Mouse (Mus musculus): ENCODE measurements at regions not wholly inside any gene's neighbourhood (a gene's known extent, or its start where the extent isn't known, plus 50 kb on each side); places are given as distances from the start of the nearest gene placed in this dataset.

DNA sequence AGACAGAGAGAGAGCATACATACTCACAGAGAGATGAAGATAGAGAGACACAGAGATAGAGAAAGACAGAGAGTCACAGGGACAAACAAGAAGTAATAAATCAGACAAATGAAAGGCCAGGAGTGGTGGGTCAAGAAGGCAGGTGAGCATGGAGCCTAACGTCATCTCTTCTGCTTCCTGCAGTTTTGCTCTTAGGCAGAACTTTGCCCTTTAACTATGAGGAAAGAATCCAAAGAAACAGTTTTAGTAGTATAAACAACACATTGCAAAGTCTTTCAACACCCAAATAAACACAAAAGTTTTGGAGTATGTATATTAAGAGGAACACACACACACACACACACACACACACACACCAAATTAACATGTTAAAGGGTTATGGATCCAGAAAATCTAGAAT, 225.8 kb downstream of the Tgfb2 start:
- 30% methylated on average over 1 of the region's 1 CpGs for WGBS
- Histone ChIP-seq H3K36me3 (ENCODE audit: control insufficient read depth, insufficient read depth, low read length) (no peaks in the 10 kb centered on the region), H3K27me3 (replicated peaks; ENCODE audit: control insufficient read depth, insufficient read depth, low read length) (no peaks in the 10 kb centered on the region), H3K27ac (ENCODE audit: insufficient read depth, low read depth, low read length) (no peak overlapping the region), H3K4me1 (ENCODE audit: control insufficient read depth, insufficient read depth, low read length) (peaks cover 6% of the 10 kb centered on the region), H3K4me3 (ENCODE audit: insufficient read depth, low read depth, low read length) (no peak overlapping the region)
- no peak for TF ChIP-seq POLR2A (IDR thresholded peaks at IDR 0.05; ENCODE audit: low read depth, low read length)
- no peak for TF ChIP-seq CTCF (conservative IDR thresholded peaks at IDR 0.05; ENCODE audit: insufficient read depth, insufficient read length, low read depth, low read length)
- DNase-seq = no peak

DNA sequence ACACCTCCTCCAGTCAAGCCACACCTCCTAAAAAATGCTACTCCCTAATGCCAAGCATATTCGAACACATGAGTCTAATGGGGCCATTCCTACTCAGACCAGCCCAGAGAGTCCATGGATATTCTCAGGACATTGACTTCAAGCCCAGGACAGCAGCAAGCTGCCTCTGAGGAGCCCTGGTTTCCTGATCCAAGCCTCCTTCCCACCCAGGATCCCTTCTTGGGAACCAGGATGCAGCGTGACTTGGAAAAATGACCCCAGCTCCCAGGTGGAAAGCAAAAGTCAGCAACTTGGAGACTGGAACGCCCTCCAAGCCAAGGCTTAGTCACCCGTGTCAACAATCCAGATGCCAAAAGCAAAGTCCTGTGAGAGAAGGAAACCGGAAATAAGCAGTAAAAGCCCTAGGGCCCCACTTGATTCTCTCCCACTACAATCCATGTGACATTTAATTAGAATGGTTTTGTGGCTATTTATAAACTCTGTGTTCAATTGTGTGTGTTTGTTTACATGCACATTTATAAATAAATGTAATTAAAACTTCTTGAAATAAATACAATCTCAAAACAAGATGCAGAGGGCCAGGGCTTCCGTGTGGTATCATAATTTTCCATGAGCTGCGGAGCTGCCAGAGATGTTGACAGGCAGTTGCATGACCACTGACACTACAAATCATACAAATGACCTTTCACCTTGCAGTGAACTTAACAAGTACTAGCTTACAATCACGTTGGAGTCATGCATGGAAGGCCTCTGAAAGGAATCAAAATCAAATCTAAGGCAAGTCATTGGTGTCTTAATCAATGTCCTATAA, 227.2 kb downstream of the Tgfb2 start:
- DNase-seq = peak; percentile 89
- peak overlapping the region; percentile 61 for H3K27ac ChIP-seq (ENCODE audit: insufficient read depth, low read depth, low read length)
- H3K27me3 ChIP-seq (replicated peaks; ENCODE audit: control insufficient read depth, insufficient read depth, low read length) = no peaks in the 10 kb centered on the region
- no peak for TF ChIP-seq POLR2A (IDR thresholded peaks at IDR 0.05; ENCODE audit: low read depth, low read length)
- TF ChIP-seq CTCF (conservative IDR thresholded peaks at IDR 0.05; ENCODE audit: insufficient read depth, insufficient read length, low read depth, low read length) = no peak
- WGBS = 24% methylated on average over 8 of the region's 8 CpGs
- H3K4me3 ChIP-seq (ENCODE audit: insufficient read depth, low read depth, low read length) = no peak overlapping the region
- H3K36me3 ChIP-seq (ENCODE audit: control insufficient read depth, insufficient read depth, low read length) = no peaks in the 10 kb centered on the region
- H3K4me1 ChIP-seq (ENCODE audit: control insufficient read depth, insufficient read depth, low read length) = peaks cover 6% of the 10 kb centered on the region

DNA sequence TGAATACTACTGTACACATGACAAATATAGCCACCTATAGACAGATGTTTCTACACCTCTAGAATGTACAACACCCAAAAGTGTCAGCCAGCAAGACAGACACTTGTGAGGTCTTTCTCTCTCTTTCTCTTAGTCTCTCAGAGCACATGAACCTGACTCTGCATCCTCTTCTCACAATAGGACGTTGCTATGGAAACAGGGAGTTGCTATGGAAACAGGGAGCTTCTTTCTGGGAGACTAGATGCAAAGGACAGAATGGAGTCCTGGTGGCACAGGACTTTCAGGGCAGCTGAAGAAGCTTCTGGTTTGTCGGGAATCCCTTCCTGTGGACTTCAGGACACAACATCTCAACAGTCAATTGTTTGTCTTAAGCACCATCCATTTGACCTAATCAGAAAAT, 230.9 kb downstream of the Tgfb2 start:
- no peaks in the 10 kb centered on the region for H3K36me3 ChIP-seq (ENCODE audit: control insufficient read depth, insufficient read depth, low read length)
- H3K27me3 ChIP-seq (replicated peaks; ENCODE audit: control insufficient read depth, insufficient read depth, low read length) = no peaks in the 10 kb centered on the region
- DNase-seq = no peak
- no peak overlapping the region for H3K4me3 ChIP-seq (ENCODE audit: insufficient read depth, low read depth, low read length)
- no peak overlapping the region for H3K27ac ChIP-seq (ENCODE audit: insufficient read depth, low read depth, low read length)
- 66% methylated on average over 2 of the region's 2 CpGs for WGBS
- peaks cover 6% of the 10 kb centered on the region for H3K4me1 ChIP-seq (ENCODE audit: control insufficient read depth, insufficient read depth, low read length)
- TF ChIP-seq POLR2A (IDR thresholded peaks at IDR 0.05; ENCODE audit: low read depth, low read length) (no peak), CTCF (conservative IDR thresholded peaks at IDR 0.05; ENCODE audit: insufficient read depth, insufficient read length, low read depth, low read length) (no peak)

DNA sequence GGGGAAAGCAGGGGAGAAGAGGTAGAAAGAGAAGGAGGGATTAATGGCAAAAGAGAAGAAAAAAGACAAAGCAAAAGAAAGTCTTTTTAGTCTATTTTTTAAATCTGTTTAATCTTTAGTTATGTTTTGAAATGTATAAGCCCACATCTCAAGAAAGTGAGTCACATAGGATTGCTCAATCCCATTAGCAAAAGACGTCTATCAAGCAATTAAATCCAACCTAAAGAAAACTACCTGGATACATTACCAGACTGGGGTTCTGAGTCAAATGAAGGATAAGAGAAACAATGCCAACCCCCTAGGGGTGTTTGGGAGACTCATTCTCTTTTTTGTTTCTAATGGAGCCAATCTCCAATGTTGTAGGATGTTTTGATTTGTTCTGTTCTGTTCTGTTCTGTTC, 231.4 kb downstream of the Tgfb2 start:
- Histone ChIP-seq H3K27me3 (replicated peaks; ENCODE audit: control insufficient read depth, insufficient read depth, low read length) (no peaks in the 10 kb centered on the region), H3K36me3 (ENCODE audit: control insufficient read depth, insufficient read depth, low read length) (no peaks in the 10 kb centered on the region), H3K4me1 (ENCODE audit: control insufficient read depth, insufficient read depth, low read length) (peaks cover 6% of the 10 kb centered on the region), H3K4me3 (ENCODE audit: insufficient read depth, low read depth, low read length) (no peak overlapping the region), H3K27ac (ENCODE audit: insufficient read depth, low read depth, low read length) (no peak overlapping the region)
- DNase-seq = no peak
- no peak for TF ChIP-seq CTCF (conservative IDR thresholded peaks at IDR 0.05; ENCODE audit: insufficient read depth, insufficient read length, low read depth, low read length)
- no peak for TF ChIP-seq POLR2A (IDR thresholded peaks at IDR 0.05; ENCODE audit: low read depth, low read length)
- WGBS = 80% methylated on average over 1 of the region's 1 CpGs

DNA sequence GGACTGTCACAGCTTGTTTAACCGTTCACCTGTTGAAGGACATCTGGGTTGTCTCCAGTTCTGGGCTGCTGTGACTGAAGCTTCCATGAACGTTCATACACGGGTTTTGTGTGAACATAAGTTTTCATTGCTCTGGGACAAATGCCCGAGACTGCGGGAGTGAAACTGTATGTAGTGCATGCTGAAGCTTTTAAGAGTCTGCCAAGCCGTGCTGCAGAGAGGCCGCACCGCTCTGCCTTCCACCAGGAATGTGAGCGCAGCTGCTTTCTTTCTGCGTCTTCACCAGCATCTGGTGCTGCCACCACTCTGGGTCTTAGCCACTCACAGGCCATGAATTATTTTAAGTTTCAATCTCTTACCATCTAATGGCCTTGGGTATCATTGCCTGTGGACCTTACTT, 232.8 kb downstream of the Tgfb2 start:
- DNase-seq = no peak
- WGBS = 80% methylated on average over 10 of the region's 10 CpGs
- Histone ChIP-seq H3K27me3 (replicated peaks; ENCODE audit: control insufficient read depth, insufficient read depth, low read length) (no peaks in the 10 kb centered on the region), H3K4me1 (ENCODE audit: control insufficient read depth, insufficient read depth, low read length) (no peaks in the 10 kb centered on the region), H3K4me3 (ENCODE audit: insufficient read depth, low read depth, low read length) (no peak overlapping the region), H3K36me3 (ENCODE audit: control insufficient read depth, insufficient read depth, low read length) (no peaks in the 10 kb centered on the region), H3K27ac (ENCODE audit: insufficient read depth, low read depth, low read length) (no peak overlapping the region)
- TF ChIP-seq CTCF (conservative IDR thresholded peaks at IDR 0.05; ENCODE audit: insufficient read depth, insufficient read length, low read depth, low read length) (no peak), POLR2A (IDR thresholded peaks at IDR 0.05; ENCODE audit: low read depth, low read length) (no peak)

DNA sequence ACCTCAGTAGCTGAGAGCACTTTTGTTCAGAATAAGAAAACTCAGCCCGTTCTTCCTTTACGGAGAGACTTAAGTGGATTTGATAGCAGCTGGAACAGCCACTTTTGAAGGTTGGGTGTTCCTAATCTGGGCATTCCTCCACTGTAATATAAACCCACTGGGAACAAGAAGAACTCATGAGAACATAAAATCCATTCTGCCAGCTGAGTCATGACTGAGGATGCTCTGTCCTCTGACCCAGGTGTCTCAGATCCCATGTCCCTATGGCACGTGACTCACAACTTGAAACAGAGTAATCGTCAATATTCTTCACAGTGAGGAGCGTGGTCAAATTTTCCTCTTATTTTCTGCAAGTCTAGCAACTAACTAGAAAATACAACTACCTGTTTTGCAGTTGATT, 240.3 kb downstream of the Tgfb2 start:
- no peak overlapping the region for H3K27ac ChIP-seq (ENCODE audit: insufficient read depth, low read depth, low read length)
- H3K4me3 ChIP-seq (ENCODE audit: insufficient read depth, low read depth, low read length) = no peak overlapping the region
- no peaks in the 10 kb centered on the region for H3K36me3 ChIP-seq (ENCODE audit: control insufficient read depth, insufficient read depth, low read length)
- 90% methylated on average over 5 of the region's 5 CpGs for WGBS
- TF ChIP-seq POLR2A (IDR thresholded peaks at IDR 0.05; ENCODE audit: low read depth, low read length) = no peak
- TF ChIP-seq CTCF (conservative IDR thresholded peaks at IDR 0.05; ENCODE audit: insufficient read depth, insufficient read length, low read depth, low read length) = no peak
- H3K27me3 ChIP-seq (replicated peaks; ENCODE audit: control insufficient read depth, insufficient read depth, low read length) = no peaks in the 10 kb centered on the region
- H3K4me1 ChIP-seq (ENCODE audit: control insufficient read depth, insufficient read depth, low read length) = no peaks in the 10 kb centered on the region
- no peak for DNase-seq

DNA sequence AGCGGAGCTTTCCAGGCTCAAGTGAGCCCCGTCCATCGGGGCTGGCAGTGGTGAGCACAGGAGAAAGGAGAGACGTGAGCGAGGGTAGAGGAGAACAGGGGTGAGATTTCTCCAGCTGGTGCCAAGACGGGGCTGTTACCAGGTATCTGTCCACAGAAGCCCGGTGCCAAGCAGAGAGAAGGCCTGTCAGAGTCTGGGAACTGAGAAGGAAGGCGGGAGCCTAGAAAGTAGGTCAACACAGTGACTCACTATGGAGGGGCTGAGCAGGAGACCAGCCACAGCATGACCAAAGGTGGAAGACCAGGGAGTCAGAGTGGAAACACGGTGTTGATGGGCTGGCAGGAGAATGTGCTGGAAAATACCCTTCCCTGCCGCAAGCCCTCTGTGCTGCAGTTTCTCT, 245.0 kb downstream of the Tgfb2 start:
- Histone ChIP-seq H3K4me3 (ENCODE audit: insufficient read depth, low read depth, low read length) (no peak overlapping the region), H3K4me1 (ENCODE audit: control insufficient read depth, insufficient read depth, low read length) (peaks cover 5% of the 10 kb centered on the region; the same call in 1 of the 2 replicates), H3K27ac (ENCODE audit: insufficient read depth, low read depth, low read length) (no peak overlapping the region), H3K36me3 (ENCODE audit: control insufficient read depth, insufficient read depth, low read length) (no peaks in the 10 kb centered on the region), H3K27me3 (replicated peaks; ENCODE audit: control insufficient read depth, insufficient read depth, low read length) (no peaks in the 10 kb centered on the region)
- DNase-seq = no peak
- 86% methylated on average over 10 of the region's 10 CpGs for WGBS
- TF ChIP-seq POLR2A (IDR thresholded peaks at IDR 0.05; ENCODE audit: low read depth, low read length) (no peak), CTCF (conservative IDR thresholded peaks at IDR 0.05; ENCODE audit: insufficient read depth, insufficient read length, low read depth, low read length) (no peak)

Data from kidney, adult 2 months (tissue).